26 mouse cellular contexts compared by ENCODE assay signal in genomic region chr17:3665321-3665720, GRCm38 (mm10). TPM values are rescaled to one million over a fixed set of nuclear protein-coding genes. Genes with fewer than 3 reads are reported as not detected.
"Had no signal": no experiment of that assay in that cellular context is flagged by ENCODE, and none has a peak within 500 bp of the region (broad histone marks: within the 10 kb centered on the region; RNA-seq: fewer than 3 reads in every experiment).

No protein-coding gene starts in this region.

- H3K9ac ChIP-seq: liver, embryonic 13.5 days; midbrain, embryonic 13.5 days; neural tube, embryonic 13.5 days; stomach, embryonic 15.5 days had no signal

- H3K27me3 ChIP-seq: liver, embryonic 13.5 days; megakaryocyte, embryonic 14.5 days; midbrain, embryonic 13.5 days; neural tube, embryonic 13.5 days; stomach, embryonic 15.5 days had no signal

- H3K36me3 ChIP-seq: liver, embryonic 13.5 days; midbrain, embryonic 10.5 days; midbrain, embryonic 13.5 days; neural tube, embryonic 13.5 days; stomach, embryonic 15.5 days had no signal

- H3K4me1 ChIP-seq: liver, embryonic 13.5 days; megakaryocyte, embryonic 14.5 days; midbrain, embryonic 10.5 days; midbrain, embryonic 13.5 days; neural tube, embryonic 13.5 days; stomach, embryonic 15.5 days had no signal

- H3K27ac ChIP-seq: kidney, postnatal 0 days; left cerebral cortex, adult 2 months; liver, embryonic 13.5 days; midbrain, embryonic 10.5 days; midbrain, embryonic 13.5 days; neural tube, embryonic 13.5 days; stomach, embryonic 15.5 days had no signal

- ATAC-seq: midbrain, embryonic 13.5 days; midbrain, embryonic 16.5 days had no signal

- H3K4me3 ChIP-seq: left cerebral cortex, adult 2 months; liver, embryonic 13.5 days; megakaryocyte, embryonic 14.5 days; midbrain, embryonic 10.5 days; midbrain, embryonic 13.5 days; myocyte; neural tube, embryonic 13.5 days; stomach, embryonic 15.5 days had no signal

- DNase-seq: kidney, postnatal 36 days; liver, embryonic 13.5 days; lung, adult 2 months; retina, postnatal 1 day; right cerebral cortex, postnatal 25 days; spleen, adult 18-20 months; thymus, postnatal 25 days had no signal

RNA-seq across cellular contexts. Expression of gene Nox3, which starts 30.7 kb away (rescaled TPM):
- total RNA-seq: layer of hippocampus, postnatal 14 days; liver, adult 2 months; monocyte, adult 5-6 weeks; neutrophil, adult 5-6 weeks had no signal
- polyA plus RNA-seq: kidney, embryonic 14.5 days; kidney, postnatal 0 days; limb, embryonic 11.5 days; limb, embryonic 14.5 days; liver, adult 2 months; liver, embryonic 13.5 days; liver, embryonic 16.5 days; lung, adult 2 months; lung, embryonic 16.5 days; midbrain, embryonic 10.5 days; midbrain, embryonic 13.5 days; midbrain, embryonic 16.5 days; myocyte; neural tube, embryonic 13.5 days; stomach, embryonic 15.5 days; thymus, postnatal 0 days had no signal
